Mouse (Mus musculus) midbrain, embryonic 11.5 days (tissue): ENCODE measurements around the gene Mlip. TPM values are rescaled to one million over a fixed set of nuclear protein-coding genes. Genes with fewer than 3 reads are reported as not detected.
"Not testable (repeated sequence)": the region's sequence is repeated elsewhere in the genome, so short reads cannot be mapped to it uniquely, and the experiment has no call there.

Source experiments
- ATAC-seq: fragments of 200-750 bp; cut with Nextera tagmentation; 2 replicates; pipeline ENCODE4 v1.8.0; 2017; ENCODE audit warnings: moderate TSS enrichment, moderate library complexity; ENCODE audit not compliant: low FRiP score
- DNase-seq: peaks from one replicate; pipeline ENCODE4 v3.0.0; 2015; ENCODE audit warnings: low spot score; ENCODE audit errors: missing footprints
- H3K27ac ChIP-seq: fragments of 300-500 bp; sonication (generic); 2 replicates; pipeline ENCODE4 v1.5.1; 2014; ENCODE audit warnings: low read depth, low read length
- H3K27me3 ChIP-seq: fragments of 300-500 bp; sonication (generic); 2 replicates; pipeline ENCODE4 v1.6.1; 2014; ENCODE audit warnings: mild to moderate bottlenecking, low read length, moderate library complexity, mixed read lengths; ENCODE audit not compliant: control insufficient read depth, insufficient read depth
- H3K36me3 ChIP-seq: fragments of 300-500 bp; sonication (generic); 2 replicates; pipeline ENCODE4 v1.6.1; 2014; ENCODE audit warnings: mild to moderate bottlenecking, low read length, moderate library complexity, mixed read lengths; ENCODE audit not compliant: control insufficient read depth, insufficient read depth
- H3K4me1 ChIP-seq: fragments of 300-500 bp; sonication (generic); 2 replicates; pipeline ENCODE4 v1.6.1; 2014; ENCODE audit warnings: low read length; ENCODE audit not compliant: control insufficient read depth, insufficient read depth
- H3K4me2 ChIP-seq: fragments of 300-500 bp; sonication (generic); 2 replicates; pipeline ENCODE4 v1.6.1; 2014; ENCODE audit warnings: mild to moderate bottlenecking, moderate library complexity
- H3K4me3 ChIP-seq: fragments of 300-500 bp; sonication (generic); 2 replicates; pipeline ENCODE4 v1.5.1; 2014; ENCODE audit warnings: low read depth, low read length
- H3K9ac ChIP-seq: fragments of 300-500 bp; sonication (generic); 2 replicates; pipeline ENCODE4 v1.6.1; 2014; ENCODE audit warnings: low read length
- H3K9me3 ChIP-seq: fragments of 300-500 bp; sonication (generic); 2 replicates; pipeline ENCODE4 v1.6.1; 2016; ENCODE audit warnings: low read length; ENCODE audit not compliant: control insufficient read depth
- WGBS: fragments of 180-500 bp; shearing (Covaris S2); extraction: QIAGEN DNeasy Blood & Tissue Kit; methylation state at CpG from one replicate; pipeline ENCODE4 v1.1.7; 2014; 5-methylcytosine and 5-hydroxymethylcytosine counted together
- polyA plus RNA-seq: library from polyadenylated mRNA; unstranded; fragments of >200 nt; fragmentation: Nextera tagmentation; extraction: Ambion mirVana; gene quantifications from 2 replicates; pipeline ENCODE4 v1.2.1, GENCODE M21; 2014

Gene Mlip
- polyA plus RNA-seq, 1 experiment from 2014 or later, result 0.63 TPM

GRCm38 (mm10) chr9:77383951-77384350 lies 31.2 kb upstream of the Mlip start:
- no peak overlapping the region for H3K4me2 ChIP-seq
- peak; percentile 14 for DNase-seq
- H3K4me3 ChIP-seq, result no peak overlapping the region
- ATAC-seq, result no peak
- H3K27ac ChIP-seq, result no peak overlapping the region
- 74% methylated on average over 4 of the region's 4 CpGs for WGBS
- H3K9ac ChIP-seq, result no peak overlapping the region
- H3K27me3 ChIP-seq, result no peaks in the 10 kb centered on the region
- H3K4me1 ChIP-seq, result no peaks in the 10 kb centered on the region
- no peaks in the 10 kb centered on the region for H3K36me3 ChIP-seq
- no peaks in the 10 kb centered on the region for H3K9me3 ChIP-seq

- ATAC-seq (no peak), DNase-seq (peak; percentile 79)
- H3K9ac ChIP-seq, result no peak overlapping the region
- H3K27ac ChIP-seq, result no peak overlapping the region
- no peaks in the 10 kb centered on the region for H3K36me3 ChIP-seq
- no peaks in the 10 kb centered on the region for H3K27me3 ChIP-seq
- WGBS, result 47% methylated on average over 3 of the region's 3 CpGs
- no peak overlapping the region for H3K4me2 ChIP-seq
- no peak overlapping the region for H3K4me3 ChIP-seq
- H3K4me1 ChIP-seq, result no peaks in the 10 kb centered on the region
- no peaks in the 10 kb centered on the region for H3K9me3 ChIP-seq
These were observed 29.7 kb upstream of the Mlip start for GRCm38 (mm10) chr9:77382514-77382913.

GRCm38 (mm10) chr9:77381565-77381964 lies 28.8 kb upstream of the Mlip start:
- 14% methylated on average over 5 of the region's 5 CpGs for WGBS
- Histone ChIP-seq H3K9me3 (no peaks in the 10 kb centered on the region), H3K4me3 (no peak overlapping the region), H3K9ac (no peak overlapping the region), H3K27me3 (no peaks in the 10 kb centered on the region), H3K27ac (no peak overlapping the region), H3K4me1 (no peaks in the 10 kb centered on the region), H3K4me2 (no peak overlapping the region), H3K36me3 (no peaks in the 10 kb centered on the region)
- ATAC-seq (0 out of 2 replicates have a peak, but pooled peaks have one; percentile 40), DNase-seq (peak; percentile 98)

- Histone ChIP-seq H3K36me3 (no peaks in the 10 kb centered on the region), H3K9me3 (no peaks in the 10 kb centered on the region), H3K27ac (no peak overlapping the region), H3K9ac (no peak overlapping the region), H3K27me3 (no peaks in the 10 kb centered on the region), H3K4me3 (no peak overlapping the region), H3K4me2 (no peak overlapping the region), H3K4me1 (no peaks in the 10 kb centered on the region)
- peak; percentile 93 for DNase-seq
- 44% methylated on average over 5 of the region's 5 CpGs for WGBS
- no peak for ATAC-seq
These were observed 26.9 kb upstream of the Mlip start for GRCm38 (mm10) chr9:77379625-77380024.

- Histone ChIP-seq H3K4me1 (no peaks in the 10 kb centered on the region), H3K4me2 (no peak overlapping the region), H3K36me3 (no peaks in the 10 kb centered on the region), H3K9ac (no peak overlapping the region), H3K27ac (no peak overlapping the region), H3K27me3 (no peaks in the 10 kb centered on the region), H3K9me3 (no peaks in the 10 kb centered on the region), H3K4me3 (no peak overlapping the region)
- ATAC-seq (no peak; the same call in 1 of the 2 replicates), DNase-seq (peak; percentile 60)
- 60% methylated on average over 10 of the region's 10 CpGs for WGBS
These were observed 24.9 kb upstream of the Mlip start for GRCm38 (mm10) chr9:77377696-77378095.

GRCm38 (mm10) chr9:77377082-77377481 lies 24.3 kb upstream of the Mlip start:
- H3K9ac ChIP-seq, result no peak overlapping the region
- DNase-seq (peak; percentile 85), ATAC-seq (peak; percentile 36; the same call in 1 of the 2 replicates)
- H3K4me3 ChIP-seq, result no peak overlapping the region
- H3K36me3 ChIP-seq, result no peaks in the 10 kb centered on the region
- H3K27ac ChIP-seq, result no peak overlapping the region
- 75% methylated on average over 10 of the region's 10 CpGs for WGBS
- H3K4me2 ChIP-seq, result no peak overlapping the region
- no peaks in the 10 kb centered on the region for H3K4me1 ChIP-seq
- H3K27me3 ChIP-seq, result no peaks in the 10 kb centered on the region
- no peaks in the 10 kb centered on the region for H3K9me3 ChIP-seq

GRCm38 (mm10) chr9:77376561-77376960 lies 23.8 kb upstream of the Mlip start:
- Histone ChIP-seq H3K36me3 (no peaks in the 10 kb centered on the region), H3K27ac (no peak overlapping the region), H3K9me3 (no peaks in the 10 kb centered on the region), H3K4me2 (no peak overlapping the region), H3K4me1 (no peaks in the 10 kb centered on the region), H3K4me3 (no peak overlapping the region), H3K27me3 (no peaks in the 10 kb centered on the region), H3K9ac (no peak overlapping the region)
- 80% methylated on average over 7 of the region's 7 CpGs for WGBS
- DNase-seq (no peak), ATAC-seq (no peak)

- DNase-seq, result peak; percentile 28
These were observed 17.9 kb upstream of the Mlip start for GRCm38 (mm10) chr9:77370706-77371105.

GRCm38 (mm10) chr9:77369262-77369661 lies 16.5 kb upstream of the Mlip start:
- Histone ChIP-seq H3K36me3 (no peaks in the 10 kb centered on the region), H3K9me3 (no peaks in the 10 kb centered on the region), H3K4me1 (no peaks in the 10 kb centered on the region), H3K27me3 (no peaks in the 10 kb centered on the region), H3K4me3 (no peak overlapping the region), H3K4me2 (no peak overlapping the region), H3K9ac (no peak overlapping the region), H3K27ac (no peak overlapping the region)
- DNase-seq (no peak), ATAC-seq (no peak)
- 80% methylated on average over 9 of the region's 9 CpGs for WGBS

More at GRCm38 (mm10) chr9:77370706-77371105, 17.9 kb upstream of the Mlip start:
- Histone ChIP-seq H3K36me3 (no peaks in the 10 kb centered on the region), H3K4me1 (no peaks in the 10 kb centered on the region), H3K9ac (no peak overlapping the region), H3K4me2 (no peak overlapping the region), H3K4me3 (no peak overlapping the region), H3K9me3 (no peaks in the 10 kb centered on the region), H3K27ac (no peak overlapping the region), H3K27me3 (no peaks in the 10 kb centered on the region)
- ATAC-seq, result no peak
- WGBS, result 81% methylated on average over 3 of the region's 3 CpGs

GRCm38 (mm10) chr9:77364681-77365080 lies 11.9 kb upstream of the Mlip start:
- 58% methylated on average over 9 of the region's 9 CpGs for WGBS
- H3K36me3 ChIP-seq, result not testable (repeated sequence)

More at GRCm38 (mm10) chr9:77364681-77365080, 11.9 kb upstream of the Mlip start:
- H3K27me3 ChIP-seq, ATAC-seq, H3K4me3 ChIP-seq, H3K9me3 ChIP-seq, H3K4me1 ChIP-seq, H3K4me2 ChIP-seq, H3K27ac ChIP-seq, H3K9ac ChIP-seq: not testable (repeated sequence)
- peak; percentile 60 for DNase-seq
